Mouse (Mus musculus) intestine, embryonic 16.5 days (tissue): ENCODE results near the gene C1ql2. TPM values are rescaled to one million over a fixed set of nuclear protein-coding genes. Genes with fewer than 3 reads are reported as not detected.

Experiments used
- ATAC-seq: fragments of 200-750 bp; cut with Nextera tagmentation; 2 replicates; pipeline ENCODE4 v1.8.0; 2017; ENCODE audit warnings: moderate TSS enrichment, moderate library complexity
- H3K27ac ChIP-seq: fragments of 300-500 bp; sonication (generic); 2 replicates; pipeline ENCODE4 v1.5.1; 2014; ENCODE audit warnings: mild to moderate bottlenecking, low read length
- H3K27me3 ChIP-seq: fragments of 300-500 bp; sonication (generic); replicated peaks from 2 replicates; pipeline ENCODE4 v1.6.1; 2014; ENCODE audit warnings: low read length, control low read depth, mixed read lengths; ENCODE audit not compliant: control insufficient read depth, insufficient read depth
- H3K36me3 ChIP-seq: fragments of 300-500 bp; sonication (generic); 2 replicates; pipeline ENCODE4 v1.6.1; 2014; ENCODE audit warnings: low read length, control low read depth; ENCODE audit not compliant: control insufficient read depth, insufficient read depth
- H3K4me1 ChIP-seq: fragments of 300-500 bp; sonication (generic); 2 replicates; pipeline ENCODE4 v1.6.1; 2014; ENCODE audit warnings: low read length, control low read depth, mixed read lengths; ENCODE audit not compliant: control insufficient read depth, insufficient read depth
- H3K4me2 ChIP-seq: fragments of 300-500 bp; sonication (generic); 2 replicates; pipeline ENCODE4 v1.6.1; 2014; ENCODE audit warnings: low read depth, low read length, control low read depth
- H3K4me3 ChIP-seq: fragments of 300-500 bp; sonication (generic); 2 replicates; pipeline ENCODE4 v1.5.1; 2014; ENCODE audit warnings: mild to moderate bottlenecking, low read length
- H3K9ac ChIP-seq: fragments of 300-500 bp; sonication (generic); 2 replicates; pipeline ENCODE4 v1.6.1; 2014; ENCODE audit warnings: low read depth, low read length
- H3K9me3 ChIP-seq: fragments of 300-500 bp; sonication (generic); 2 replicates; pipeline ENCODE4 v1.6.1; 2016; ENCODE audit warnings: low read length, control low read depth; ENCODE audit not compliant: control insufficient read depth
- WGBS: fragments of 180-500 bp; shearing (Covaris S2); extraction: QIAGEN DNeasy Blood & Tissue Kit; methylation state at CpG from one replicate; pipeline ENCODE4 v1.1.7; 2014; 5-methylcytosine and 5-hydroxymethylcytosine counted together
- polyA plus RNA-seq: library from polyadenylated mRNA; unstranded; fragments of >200 nt; fragmentation: Nextera tagmentation; extraction: Ambion mirVana; gene quantifications from 2 replicates; pipeline ENCODE4 v1.2.1, GENCODE M21; 2015

Gene C1ql2
- polyA plus RNA-seq, 1 experiment from 2014 or later = not detected

GRCm38 (mm10) chr1:120368138-120368537, 27.8 kb downstream of the C1ql2 start:
- WGBS = 73% methylated on average over 3 of the region's 3 CpGs
- no peak for ATAC-seq
- no peak overlapping the region for H3K9ac ChIP-seq
- H3K27me3 ChIP-seq = no peaks in the 10 kb centered on the region
- no peaks in the 10 kb centered on the region for H3K4me1 ChIP-seq
- H3K27ac ChIP-seq = no peak overlapping the region
- no peak overlapping the region for H3K4me3 ChIP-seq
- no peaks in the 10 kb centered on the region for H3K36me3 ChIP-seq
- no peak overlapping the region for H3K4me2 ChIP-seq
- no peaks in the 10 kb centered on the region for H3K9me3 ChIP-seq

- H3K4me3 ChIP-seq = no peak overlapping the region
- WGBS = 62% methylated on average over 7 of the region's 7 CpGs
- no peaks in the 10 kb centered on the region for H3K4me1 ChIP-seq
- H3K27ac ChIP-seq = no peak overlapping the region
- no peaks in the 10 kb centered on the region for H3K27me3 ChIP-seq
- no peak overlapping the region for H3K4me2 ChIP-seq
- H3K9ac ChIP-seq = no peak overlapping the region
- no peaks in the 10 kb centered on the region for H3K9me3 ChIP-seq
- H3K36me3 ChIP-seq = no peaks in the 10 kb centered on the region
- no peak for ATAC-seq
Measured at GRCm38 (mm10) chr1:120374131-120374530, 33.7 kb downstream of the C1ql2 start.

- Histone ChIP-seq H3K36me3 (no peaks in the 10 kb centered on the region), H3K27ac (no peak overlapping the region), H3K27me3 (no peaks in the 10 kb centered on the region), H3K4me3 (no peak overlapping the region), H3K4me1 (no peaks in the 10 kb centered on the region), H3K9me3 (no peaks in the 10 kb centered on the region), H3K4me2 (no peak overlapping the region), H3K9ac (no peak overlapping the region)
- WGBS = 76% methylated on average over 2 of the region's 2 CpGs
- ATAC-seq = no peak
Measured at GRCm38 (mm10) chr1:120374832-120375231, 34.5 kb downstream of the C1ql2 start.

GRCm38 (mm10) chr1:120385029-120385571, 44.7 kb downstream of the C1ql2 start:
- no peak overlapping the region for H3K9ac ChIP-seq
- no peak overlapping the region for H3K27ac ChIP-seq
- 80% methylated on average over 18 of the region's 18 CpGs for WGBS
- no peaks in the 10 kb centered on the region for H3K4me1 ChIP-seq
- no peaks in the 10 kb centered on the region for H3K27me3 ChIP-seq
- no peaks in the 10 kb centered on the region for H3K36me3 ChIP-seq
- no peak for ATAC-seq
- H3K4me3 ChIP-seq = no peak overlapping the region
- H3K9me3 ChIP-seq = no peaks in the 10 kb centered on the region
- no peak overlapping the region for H3K4me2 ChIP-seq

- H3K27ac ChIP-seq = no peak overlapping the region
- no peak overlapping the region for H3K4me3 ChIP-seq
- H3K4me2 ChIP-seq = no peak overlapping the region
- ATAC-seq = no peak
- no peaks in the 10 kb centered on the region for H3K36me3 ChIP-seq
- no peaks in the 10 kb centered on the region for H3K27me3 ChIP-seq
- no peak overlapping the region for H3K9ac ChIP-seq
- WGBS = 41% methylated on average over 6 of the region's 6 CpGs
- no peaks in the 10 kb centered on the region for H3K4me1 ChIP-seq
- H3K9me3 ChIP-seq = no peaks in the 10 kb centered on the region
Measured at GRCm38 (mm10) chr1:120389734-120390133, 49.4 kb downstream of the C1ql2 start.

- WGBS = 1% methylated on average over 11 of the region's 11 CpGs
- no peak overlapping the region for H3K4me3 ChIP-seq
- no peaks in the 10 kb centered on the region for H3K4me1 ChIP-seq
- H3K36me3 ChIP-seq = no peaks in the 10 kb centered on the region
- no peak overlapping the region for H3K9ac ChIP-seq
- H3K27ac ChIP-seq = no peak overlapping the region
- no peaks in the 10 kb centered on the region for H3K27me3 ChIP-seq
- no peak for ATAC-seq
- no peak overlapping the region for H3K4me2 ChIP-seq
- no peaks in the 10 kb centered on the region for H3K9me3 ChIP-seq
Measured at GRCm38 (mm10) chr1:120390336-120390735, 50.0 kb downstream of the C1ql2 start.

Other genes starting within 250 kb of the C1ql2 start
- gene Dbi, start 219.5 kb upstream of the C1ql2 start, polyA plus RNA-seq = 1,842 and 2,069 TPM in 2 replicates
- gene 3110009E18Rik, start 219.4 kb upstream of the C1ql2 start, polyA plus RNA-seq = 13.2 and 14.6 TPM in 2 replicates
- 2.1 and 3.3 TPM in 2 replicates for gene Steap3, start 67.9 kb upstream of the C1ql2 start, polyA plus RNA-seq
- 0.34 and 0.56 TPM in 2 replicates for gene Marco, start 164.4 kb downstream of the C1ql2 start, polyA plus RNA-seq